Mouse (Mus musculus): Measurements from ENCODE around the gene Casc3. TPM values are rescaled to one million over a fixed set of nuclear protein-coding genes. Genes with fewer than 3 reads are reported as not detected.
A peak's percentile ranks its signal among the peaks of the same experiment; 100 is the strongest.

Gene Casc3
- polyA plus RNA-seq, 1 experiment from 2014 or later = 53.9 TPM

DNA sequence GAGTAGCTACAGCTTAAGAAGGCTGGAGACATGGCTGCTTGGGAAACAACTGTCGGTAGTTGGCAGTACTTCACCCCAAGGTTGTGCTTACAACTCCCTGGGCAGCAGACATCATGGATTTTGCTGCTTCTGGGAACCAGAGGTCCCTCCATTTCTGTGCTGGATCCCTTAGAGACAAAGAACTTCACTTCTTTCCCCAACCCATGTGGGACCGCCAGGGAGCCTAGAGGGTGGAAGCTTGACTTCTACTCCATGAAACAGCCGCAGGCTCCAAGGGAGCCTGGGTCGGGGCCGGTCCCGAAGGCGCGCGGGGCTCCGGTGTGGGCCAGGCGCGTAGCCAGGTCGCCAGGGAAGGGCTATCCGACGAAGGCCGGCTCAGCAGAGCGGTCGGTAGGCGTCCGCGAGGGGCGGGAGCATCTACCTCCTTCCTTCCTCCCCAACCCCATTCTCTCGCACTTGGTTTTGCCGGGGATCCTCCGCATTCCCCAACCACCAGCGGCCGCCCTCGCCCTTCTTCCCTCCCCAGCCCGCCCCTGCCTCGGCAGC lies 10.2 kb upstream of the Casc3 start:
- ATAC-seq (replicated peaks) = peak; percentile 64
- Histone ChIP-seq H3K4me2 (replicated peaks) (peak overlapping the region; percentile 83), H3K4me3 (peak overlapping the region; percentile 81), H3K9ac (replicated peaks) (peak overlapping the region; percentile 96), H3K4me1 (peaks cover 42% of the 10 kb centered on the region), H3K9me3 (no peaks in the 10 kb centered on the region), H3K27ac (replicated peaks) (peak overlapping the region; percentile 99), H3K27me3 (no peaks in the 10 kb centered on the region), H3K36me3 (peaks cover 7% of the 10 kb centered on the region)
- under 1% methylated on average over 30 of the region's 30 CpGs for WGBS

GRCm38 (mm10) chr11:98795015-98795713 lies 9.5 kb upstream of the Casc3 start, which contains the start of gene Msl1:
Gene Msl1 (plus strand): TSS chr11:98795516.
- ATAC-seq (replicated peaks) = peak; percentile 43
- Histone ChIP-seq H3K9me3 (no peaks in the 10 kb centered on the region), H3K4me3 (peak within 1 kb of the TSS; percentile 81), H3K4me1 (peaks cover 37% of the 10 kb centered on the region), H3K27ac (replicated peaks) (peak within 1 kb of the TSS; percentile 99), H3K9ac (replicated peaks) (peak within 1 kb of the TSS; percentile 96), H3K36me3 (peaks cover 13% of the 10 kb centered on the region), H3K4me2 (replicated peaks) (peak within 1 kb of the TSS; percentile 83), H3K27me3 (no peaks in the 10 kb centered on the region)
- under 1% methylated on average over 65 of the region's 89 CpGs for WGBS

DNA sequence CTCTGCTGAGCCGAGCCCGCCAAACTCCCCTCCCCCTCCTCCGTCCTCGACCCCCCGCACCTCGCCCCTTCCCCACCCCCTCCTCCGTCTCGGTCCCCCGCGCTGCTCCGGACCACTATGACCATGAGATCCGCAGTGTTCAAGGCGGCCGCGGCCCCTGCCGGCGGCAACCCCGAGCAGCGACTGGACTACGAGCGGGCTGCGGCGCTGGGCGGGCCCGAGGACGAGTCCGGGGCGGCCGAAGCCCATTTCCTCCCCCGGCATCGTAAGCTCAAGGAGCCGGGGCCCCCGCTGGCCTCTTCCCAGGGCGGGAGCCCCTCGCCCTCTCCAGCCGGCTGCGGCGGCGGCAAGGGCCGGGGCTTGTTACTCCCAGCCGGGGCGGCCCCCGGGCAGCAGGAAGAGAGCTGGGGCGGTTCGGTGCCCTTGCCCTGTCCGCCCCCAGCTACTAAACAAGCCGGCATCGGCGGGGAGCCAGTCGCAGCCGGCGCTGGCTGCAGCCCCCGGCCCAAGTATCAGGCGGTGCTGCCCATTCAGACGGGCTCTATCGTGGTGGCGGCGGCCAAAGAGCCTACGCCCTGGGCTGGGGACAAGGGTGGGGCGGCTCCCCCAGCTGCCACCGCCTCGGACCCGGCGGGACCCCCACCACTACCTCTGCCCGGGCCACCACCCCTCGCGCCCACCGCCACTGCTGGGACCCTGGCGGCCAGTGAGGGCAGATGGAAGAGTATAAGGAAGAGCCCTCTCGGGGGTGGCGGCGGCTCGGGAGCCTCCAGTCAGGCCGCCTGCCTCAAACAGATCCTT lies 8.8 kb upstream of the Casc3 start:
- peak overlapping the region; percentile 96 for H3K9ac ChIP-seq (replicated peaks)
- H3K27me3 ChIP-seq = no peaks in the 10 kb centered on the region
- peaks cover 37% of the 10 kb centered on the region for H3K4me1 ChIP-seq
- peak overlapping the region; percentile 83 for H3K4me2 ChIP-seq (replicated peaks)
- peak overlapping the region; percentile 99 for H3K27ac ChIP-seq (replicated peaks)
- no peaks in the 10 kb centered on the region for H3K9me3 ChIP-seq
- H3K4me3 ChIP-seq = peak overlapping the region; percentile 81
- peak; percentile 35 for ATAC-seq (replicated peaks)
- H3K36me3 ChIP-seq = peaks cover 20% of the 10 kb centered on the region
- under 1% methylated on average over 71 of the region's 74 CpGs for WGBS

DNA sequence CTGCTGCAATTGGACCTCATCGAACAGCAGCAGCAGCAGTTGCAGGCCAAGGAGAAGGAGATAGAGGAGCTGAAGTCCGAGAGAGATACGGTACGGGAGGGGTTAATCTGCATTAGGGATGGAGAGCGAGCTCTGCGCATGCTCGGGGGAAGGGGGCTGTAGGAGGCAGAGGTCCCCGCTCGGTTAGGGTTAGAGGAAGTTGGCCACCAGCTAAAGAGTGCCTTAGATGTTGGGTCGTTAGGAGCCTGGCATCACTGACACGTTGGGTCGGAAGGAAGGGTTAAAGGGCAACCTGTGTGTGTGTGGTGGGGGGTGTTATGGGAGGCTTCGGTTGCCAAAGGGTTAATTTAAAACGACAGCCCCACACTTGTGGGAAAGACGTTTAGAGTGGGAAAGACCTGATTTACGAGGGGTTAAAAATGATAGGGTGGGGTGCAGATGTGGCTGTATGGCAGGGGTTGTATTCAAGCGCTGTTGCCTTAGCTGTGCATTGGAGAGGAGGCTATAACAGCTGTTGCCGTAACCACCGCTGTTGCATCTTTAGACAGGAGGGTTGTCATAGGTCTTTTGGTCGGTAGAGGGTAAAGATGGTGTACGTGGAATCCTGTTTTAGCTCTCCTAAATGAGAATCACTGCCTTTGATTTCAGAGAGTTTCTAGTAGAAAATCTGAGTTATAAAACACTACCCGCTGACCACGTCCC lies 8.0 kb upstream of the Casc3 start:
- 3% methylated on average over 23 of the region's 23 CpGs for WGBS
- ATAC-seq (replicated peaks) = peak; percentile 48
- peaks cover 28% of the 10 kb centered on the region for H3K36me3 ChIP-seq
- peaks cover 37% of the 10 kb centered on the region for H3K4me1 ChIP-seq
- H3K27ac ChIP-seq (replicated peaks) = peak overlapping the region; percentile 99
- no peaks in the 10 kb centered on the region for H3K9me3 ChIP-seq
- H3K4me2 ChIP-seq (replicated peaks) = peak overlapping the region; percentile 83
- peak overlapping the region; percentile 96 for H3K9ac ChIP-seq (replicated peaks)
- no peaks in the 10 kb centered on the region for H3K27me3 ChIP-seq
- H3K4me3 ChIP-seq = peak overlapping the region; percentile 81

- ATAC-seq (replicated peaks) = no peak
- peak overlapping the region; percentile 83 for H3K4me2 ChIP-seq (replicated peaks)
- H3K9me3 ChIP-seq = no peaks in the 10 kb centered on the region
- H3K4me1 ChIP-seq = peaks cover 37% of the 10 kb centered on the region
- peak overlapping the region; percentile 96 for H3K9ac ChIP-seq (replicated peaks)
- H3K4me3 ChIP-seq = peak overlapping the region; percentile 81
- H3K36me3 ChIP-seq = peaks cover 34% of the 10 kb centered on the region
- H3K27me3 ChIP-seq = no peaks in the 10 kb centered on the region
- peak overlapping the region; percentile 99; the same call in 1 of the 2 replicates for H3K27ac ChIP-seq (replicated peaks)
- 9% methylated on average over 5 of the region's 5 CpGs for WGBS
Measured at GRCm38 (mm10) chr11:98797306-98797705, 7.4 kb upstream of the Casc3 start.

- Histone ChIP-seq H3K27ac (replicated peaks) (0 out of 2 replicates have a peak overlapping the region, but pooled peaks have one; percentile 99), H3K36me3 (peaks cover 40% of the 10 kb centered on the region), H3K4me1 (peaks cover 36% of the 10 kb centered on the region), H3K4me2 (replicated peaks) (peak overlapping the region; percentile 83), H3K27me3 (no peaks in the 10 kb centered on the region), H3K9me3 (no peaks in the 10 kb centered on the region), H3K4me3 (peak overlapping the region; percentile 81), H3K9ac (replicated peaks) (peak overlapping the region; percentile 96)
- WGBS = 32% methylated on average over 4 of the region's 4 CpGs
- ATAC-seq (replicated peaks) = no peak
Measured at GRCm38 (mm10) chr11:98797909-98798308, 6.8 kb upstream of the Casc3 start.

DNA sequence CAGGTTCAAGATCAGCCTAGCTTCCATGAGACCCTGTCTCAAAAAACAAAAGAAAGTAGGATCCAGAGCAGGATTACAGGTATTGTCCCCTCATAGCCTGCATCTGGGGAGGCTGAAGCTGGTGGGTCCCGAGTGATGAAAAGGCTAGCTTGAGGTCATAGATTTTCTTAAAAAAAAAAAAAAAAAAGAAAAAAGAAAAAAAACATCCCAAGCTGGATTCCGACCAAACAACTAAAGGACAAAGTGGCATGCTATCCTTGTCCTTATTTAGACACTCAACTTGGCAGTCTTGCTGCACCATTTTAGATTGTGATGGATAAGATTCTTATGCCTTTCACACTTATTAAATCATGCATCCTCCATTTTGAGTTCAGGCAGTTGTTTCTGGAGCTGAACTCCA lies 3.7 kb downstream of the Casc3 start:
- 70% methylated on average over 2 of the region's 2 CpGs for WGBS

GRCm38 (mm10) chr11:98809457-98810290 lies 5.0 kb downstream of the Casc3 start:
- ATAC-seq (replicated peaks) = peak; percentile 98
- Histone ChIP-seq H3K27me3 (no peaks in the 10 kb centered on the region), H3K4me1 (peaks cover 37% of the 10 kb centered on the region), H3K27ac (replicated peaks) (peak overlapping the region; percentile 97), H3K9me3 (no peaks in the 10 kb centered on the region), H3K4me2 (replicated peaks) (peak overlapping the region; percentile 62), H3K36me3 (peaks cover 61% of the 10 kb centered on the region), H3K4me3 (peak overlapping the region; percentile 85), H3K9ac (replicated peaks) (peak overlapping the region; percentile 95)
- under 1% methylated on average over 82 of the region's 84 CpGs for WGBS

More for the DNA sequence above, 3.7 kb downstream of the Casc3 start:
- Histone ChIP-seq H3K4me2 (replicated peaks) (no peak overlapping the region), H3K27ac (replicated peaks) (peak overlapping the region; percentile 97), H3K27me3 (no peaks in the 10 kb centered on the region), H3K36me3 (peaks cover 63% of the 10 kb centered on the region), H3K4me1 (peaks cover 33% of the 10 kb centered on the region), H3K9ac (replicated peaks) (no peak overlapping the region), H3K4me3 (peak overlapping the region; percentile 85; the same call in 1 of the 2 replicates), H3K9me3 (no peaks in the 10 kb centered on the region)
- no peak for ATAC-seq (replicated peaks)

- WGBS = 78% methylated on average over 7 of the region's 7 CpGs
- Histone ChIP-seq H3K4me1 (peaks cover 37% of the 10 kb centered on the region), H3K9me3 (no peaks in the 10 kb centered on the region), H3K4me2 (replicated peaks) (peak overlapping the region; percentile 62), H3K4me3 (peak overlapping the region; percentile 85), H3K27ac (replicated peaks) (no peak overlapping the region), H3K9ac (replicated peaks) (peak overlapping the region; percentile 95), H3K27me3 (no peaks in the 10 kb centered on the region), H3K36me3 (peaks cover 57% of the 10 kb centered on the region)
- ATAC-seq (replicated peaks) = no peak
Measured at GRCm38 (mm10) chr11:98810686-98811085, 6.0 kb downstream of the Casc3 start.

- ATAC-seq (replicated peaks) = no peak
- WGBS = 95% methylated on average over 1 of the region's 1 CpGs
- no peak overlapping the region for H3K4me2 ChIP-seq (replicated peaks)
- H3K9me3 ChIP-seq = no peaks in the 10 kb centered on the region
- H3K4me1 ChIP-seq = peaks cover 10% of the 10 kb centered on the region
- H3K36me3 ChIP-seq = peaks cover 79% of the 10 kb centered on the region
- no peaks in the 10 kb centered on the region for H3K27me3 ChIP-seq
- H3K9ac ChIP-seq (replicated peaks) = no peak overlapping the region
- H3K27ac ChIP-seq (replicated peaks) = no peak overlapping the region
- H3K4me3 ChIP-seq = no peak overlapping the region
Measured at GRCm38 (mm10) chr11:98816706-98817239, 12.1 kb downstream of the Casc3 start.

GRCm38 (mm10) chr11:98820968-98821367 lies 16.3 kb downstream of the Casc3 start:
- WGBS = 97% methylated on average over 5 of the region's 5 CpGs
- Histone ChIP-seq H3K9me3 (no peaks in the 10 kb centered on the region), H3K36me3 (peaks cover 84% of the 10 kb centered on the region), H3K27ac (replicated peaks) (no peak overlapping the region), H3K4me2 (replicated peaks) (no peak overlapping the region), H3K9ac (replicated peaks) (no peak overlapping the region), H3K4me3 (no peak overlapping the region), H3K27me3 (no peaks in the 10 kb centered on the region), H3K4me1 (no peaks in the 10 kb centered on the region)
- ATAC-seq (replicated peaks) = no peak
